Mouse (Mus musculus) adrenal gland (tissue): ENCODE data around the gene Actg1.
"Not testable (repeated sequence)": the region's sequence is repeated elsewhere in the genome, so short reads cannot be mapped to it uniquely, and the experiment has no call there.

ENCODE experiments used
- intact Hi-C: fragments of 180-260 bp; cut with DNase I; formaldehyde crosslinking; loops from one replicate; pipeline ENCODE4 v1.15.1; 2025

The Actg1 gene

GRCm38 (mm10) chr11:120348684-120349370 is 485 bp upstream of the Actg1 start:
- intact Hi-C loops = no loop called here

GRCm38 (mm10) chr11:120347301-120347700 is 1.0 kb downstream of the Actg1 start:
- intact Hi-C loops = no loop called here

GRCm38 (mm10) chr11:120346383-120347034 is 1.8 kb downstream of the Actg1 start:
- intact Hi-C loops = not testable (repeated sequence)

- intact Hi-C loops = no loop called here
These were observed 3.2 kb downstream of the Actg1 start for GRCm38 (mm10) chr11:120345067-120345681.

GRCm38 (mm10) chr11:120344310-120344920 is 3.9 kb downstream of the Actg1 start:
- intact Hi-C loops = no loop called here

GRCm38 (mm10) chr11:120343519-120344309 is 4.6 kb downstream of the Actg1 start:
- intact Hi-C loops = no loop called here

- intact Hi-C loops = no loop called here
These were observed 5.6 kb downstream of the Actg1 start for GRCm38 (mm10) chr11:120342656-120343160.

GRCm38 (mm10) chr11:120341661-120342060 is 6.7 kb downstream of the Actg1 start:
- intact Hi-C loops = loop anchor here (2.0 kb wide), 1 partner anchor 31 kb away; no protein-coding TSS in a partner anchor

GRCm38 (mm10) chr11:120339978-120340513 is 8.3 kb downstream of the Actg1 start:
- intact Hi-C loops = loop anchor here (2.0 kb wide), 1 partner anchor 29 kb away; no protein-coding TSS in a partner anchor

- intact Hi-C loops = no loop called here
These were observed 9.6 kb downstream of the Actg1 start for GRCm38 (mm10) chr11:120338786-120339185.

GRCm38 (mm10) chr11:120337447-120337846 is 10.9 kb downstream of the Actg1 start:
- intact Hi-C loops = no loop called here

GRCm38 (mm10) chr11:120335431-120336021 is 12.8 kb downstream of the Actg1 start:
- intact Hi-C loops = no loop called here

- intact Hi-C loops = no loop called here
These were observed 28.2 kb downstream of the Actg1 start for GRCm38 (mm10) chr11:120320156-120320555.

GRCm38 (mm10) chr11:120319310-120319709 is 29.0 kb downstream of the Actg1 start:
- intact Hi-C loops = no loop called here

- intact Hi-C loops = no loop called here
These were observed 30.9 kb downstream of the Actg1 start for GRCm38 (mm10) chr11:120317456-120317855.

GRCm38 (mm10) chr11:120316690-120317254 is 31.6 kb downstream of the Actg1 start:
- intact Hi-C loops = no loop called here

- intact Hi-C loops = no loop called here
These were observed 32.3 kb downstream of the Actg1 start for GRCm38 (mm10) chr11:120315832-120316689.

- intact Hi-C loops = no loop called here
These were observed 33.0 kb downstream of the Actg1 start for GRCm38 (mm10) chr11:120315416-120315761.
